ENCODE assay signal across 7 mouse cellular contexts in the genomic region with DNA sequence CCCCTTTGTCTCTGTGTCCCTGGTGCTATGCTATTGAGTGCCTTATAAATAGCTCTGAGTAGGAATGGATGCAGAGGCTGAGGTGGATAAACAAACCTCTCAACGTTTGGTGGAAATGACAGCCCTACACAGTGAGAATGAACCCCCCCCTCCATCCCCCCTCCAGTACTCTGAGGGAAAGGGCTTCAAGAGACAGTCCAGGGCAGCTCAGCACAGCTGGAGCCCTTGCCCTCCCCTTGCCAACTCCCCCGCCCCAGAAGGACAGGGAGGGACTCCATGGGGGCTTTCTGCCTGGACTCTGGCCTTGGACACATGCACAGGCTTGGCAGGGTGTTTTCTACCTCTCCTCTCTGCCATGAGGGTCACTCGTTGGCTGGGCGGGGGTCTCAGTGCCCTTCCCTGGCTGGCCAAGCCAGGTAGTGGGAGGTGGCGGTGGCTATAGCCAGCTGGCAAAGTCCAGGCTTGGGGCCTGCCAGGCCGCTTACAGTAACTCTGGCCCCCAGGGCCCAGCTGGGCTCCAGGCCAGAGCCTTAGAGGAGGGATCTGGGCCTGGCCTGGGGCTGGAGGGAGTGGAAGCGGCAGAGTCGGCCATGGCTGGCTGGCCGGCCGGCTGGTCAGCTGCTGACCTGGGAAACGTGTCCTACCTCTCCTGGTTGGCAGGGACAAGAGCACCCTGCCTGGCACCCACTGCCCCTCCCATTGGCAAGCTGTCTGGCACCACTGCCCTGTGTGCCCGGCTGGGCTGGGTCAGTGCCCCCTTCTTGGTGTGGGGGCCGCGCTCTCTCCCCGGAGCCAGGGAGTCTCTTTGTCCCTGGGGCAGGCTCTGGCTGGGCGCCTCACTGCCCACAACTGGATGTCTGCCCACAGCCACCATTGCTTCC. TPM values are rescaled to one million over a fixed set of nuclear protein-coding genes. Genes with fewer than 3 reads are reported as not detected.
DNase-seq lines count a peak whose midpoint lies in the region; ATAC-seq lines count a peak whose summit lies in the region.

No protein-coding gene starts in this region.

- H3K4me3 ChIP-seq in hindbrain, embryonic 12.5 days = no peak overlapping the region
- H3K4me3 ChIP-seq in limb, embryonic 12.5 days (replicated peaks) = no peak overlapping the region
- H3K4me3 ChIP-seq in neural tube, embryonic 14.5 days (ENCODE audit: low read depth, low read length) = no peak overlapping the region

- H3K9ac ChIP-seq in hindbrain, embryonic 12.5 days = peak overlapping the region; percentile 3; the same call in 1 of the 2 replicates
- peak overlapping the region; percentile 18; the same call in 1 of the 2 replicates for H3K9ac ChIP-seq in limb, embryonic 12.5 days (replicated peaks)
- H3K9ac ChIP-seq in neural tube, embryonic 14.5 days (replicated peaks; ENCODE audit: low read depth, low read length) = no peak overlapping the region

- 0 out of 2 replicates have a peak overlapping the region, but pooled peaks have one; percentile 55 for H3K27ac ChIP-seq in hindbrain, embryonic 12.5 days
- H3K27ac ChIP-seq in limb, embryonic 12.5 days = peak overlapping the region; percentile 20; the same call in 1 of the 2 replicates
- peak overlapping the region; percentile 66 for H3K27ac ChIP-seq in neural tube, embryonic 14.5 days (ENCODE audit: low read depth, low read length)

- no peaks in the 10 kb centered on the region for H3K27me3 ChIP-seq in hindbrain, embryonic 12.5 days
- H3K27me3 ChIP-seq in limb, embryonic 12.5 days = no peaks in the 10 kb centered on the region
- H3K27me3 ChIP-seq in neural tube, embryonic 14.5 days (ENCODE audit: control insufficient read depth, insufficient read depth, low read length) = no peaks in the 10 kb centered on the region

- 69% methylated on average over 16 of the region's 16 CpGs for WGBS in hindbrain, embryonic 12.5 days
- 76% methylated on average over 16 of the region's 16 CpGs for WGBS in limb, embryonic 12.5 days
- 49% methylated on average over 16 of the region's 16 CpGs for WGBS in neural tube, embryonic 14.5 days

- no peaks in the 10 kb centered on the region for H3K9me3 ChIP-seq in hindbrain, embryonic 12.5 days (replicated peaks)
- no peaks in the 10 kb centered on the region for H3K9me3 ChIP-seq in limb, embryonic 12.5 days
- no peaks in the 10 kb centered on the region for H3K9me3 ChIP-seq in neural tube, embryonic 14.5 days (ENCODE audit: control insufficient read depth, low read length)

- H3K4me2 ChIP-seq in hindbrain, embryonic 12.5 days (replicated peaks) = no peak overlapping the region
- no peak overlapping the region for H3K4me2 ChIP-seq in limb, embryonic 12.5 days
- H3K4me2 ChIP-seq in neural tube, embryonic 14.5 days (ENCODE audit: low read depth, low read length) = no peak overlapping the region

- peak; percentile 56; the same call in 1 of the 2 replicates for ATAC-seq in cerebellum, adult (ENCODE audit: insufficient number of reproducible peaks, low FRiP score, low TSS enrichment)
- ATAC-seq in hindbrain, embryonic 12.5 days (ENCODE audit: low FRiP score) = no peak
- no peak for ATAC-seq in limb, embryonic 12.5 days (ENCODE audit: insufficient number of reproducible peaks, insufficient read depth, low FRiP score, low TSS enrichment, low read depth)
- peak; percentile 25; the same call in 1 of the 2 replicates for ATAC-seq in neural tube, embryonic 14.5 days (ENCODE audit: low read depth)

- peaks cover 4% of the 10 kb centered on the region; the same call in 1 of the 2 replicates for H3K36me3 ChIP-seq in hindbrain, embryonic 12.5 days
- peaks cover 49% of the 10 kb centered on the region for H3K36me3 ChIP-seq in limb, embryonic 12.5 days
- H3K36me3 ChIP-seq in neural tube, embryonic 14.5 days (ENCODE audit: control insufficient read depth, insufficient read depth, low read length) = no peaks in the 10 kb centered on the region

- peak; percentile 99 for DNase-seq in NIH3T3 (ENCODE audit: low read depth)
- peak; percentile 94 for DNase-seq in gastrocnemius, adult 18-20 months (ENCODE audit: low spot score)
- no peak for DNase-seq in embryo, embryonic 9.5 days (ENCODE audit: extremely low spot score)

- H3K4me1 ChIP-seq in hindbrain, embryonic 12.5 days = peaks cover 57% of the 10 kb centered on the region
- peaks cover 74% of the 10 kb centered on the region for H3K4me1 ChIP-seq in limb, embryonic 12.5 days (replicated peaks)
- peaks cover 37% of the 10 kb centered on the region for H3K4me1 ChIP-seq in neural tube, embryonic 14.5 days (ENCODE audit: control insufficient read depth, insufficient read depth, low read length)

RNA-seq across cellular contexts. Expression of gene Rara, which starts 23.6 kb away (rescaled TPM):
- total RNA-seq in gastrocnemius, adult 18-20 months (2021) = 10 to 100 TPM; 12.9 to 13.2 TPM
- polyA plus RNA-seq in hindbrain, embryonic 12.5 days (2016; fragmentation: Nextera tagmentation; extraction: Ambion mirVana) = 38.6 and 46.9 TPM in 2 replicates
- polyA plus RNA-seq in limb, embryonic 12.5 days (2016; fragmentation: Nextera tagmentation; extraction: Ambion mirVana) = 47.1 TPM in 2 replicates
- 22.1 and 22.3 TPM in 2 replicates for polyA plus RNA-seq in neural tube, embryonic 14.5 days (2014; fragmentation: Nextera tagmentation; extraction: Ambion mirVana)

RNA-seq across cellular contexts. Expression of gene Gjd3, which starts 31.6 kb away (rescaled TPM):
- total RNA-seq in gastrocnemius, adult 18-20 months (2021) = not detected
- polyA plus RNA-seq in hindbrain, embryonic 12.5 days (2016; fragmentation: Nextera tagmentation; extraction: Ambion mirVana) = 0.88 and 1.1 TPM in 2 replicates
- 0.51 TPM in 1 of 2 replicates, not detected in the other for polyA plus RNA-seq in limb, embryonic 12.5 days (2016; fragmentation: Nextera tagmentation; extraction: Ambion mirVana)
- polyA plus RNA-seq in neural tube, embryonic 14.5 days (2014; fragmentation: Nextera tagmentation; extraction: Ambion mirVana) = 0.89 and 2.2 TPM in 2 replicates

RNA-seq across cellular contexts. Expression of gene Cdc6, which starts 43.7 kb away (rescaled TPM):
- under 1 TPM; 0.09 to 0.26 TPM for total RNA-seq in gastrocnemius, adult 18-20 months (2021)
- polyA plus RNA-seq in hindbrain, embryonic 12.5 days (2016; fragmentation: Nextera tagmentation; extraction: Ambion mirVana) = 19.0 and 20.2 TPM in 2 replicates
- polyA plus RNA-seq in limb, embryonic 12.5 days (2016; fragmentation: Nextera tagmentation; extraction: Ambion mirVana) = 44.8 and 48.5 TPM in 2 replicates
- polyA plus RNA-seq in neural tube, embryonic 14.5 days (2014; fragmentation: Nextera tagmentation; extraction: Ambion mirVana) = 2.1 and 2.8 TPM in 2 replicates

Comparison
In these comparisons a context has a peak if more than half of its experiments do, and no peak if none do; other contexts are left out.
1. ATAC-seq: peak in cerebellum, adult (single experiment) and neural tube, embryonic 14.5 days (single experiment); none in hindbrain, embryonic 12.5 days (single experiment) and limb, embryonic 12.5 days (single experiment).
2. Peak in every context shown above with its lines, with median percentiles within 50 percentile points of each other: H3K27ac ChIP-seq.